Mouse (Mus musculus) liver, adult 2 months (tissue): Measurements from ENCODE around the gene Trio.

Experiments
- CTCF ChIP-seq: fragments of 200-500 bp; IDR thresholded peaks from 2 replicates; pipeline ENCODE4 v1.5.1; 2011; ENCODE audit warnings: low read depth, low read length, control low read depth
- POLR2A ChIP-seq: fragments of 200-500 bp; IDR thresholded peaks from 2 replicates; pipeline ENCODE4 v1.6.1; 2011; ENCODE audit warnings: low read length, control low read depth; ENCODE audit not compliant: insufficient read depth; ENCODE audit errors: extremely low read depth

DNA sequence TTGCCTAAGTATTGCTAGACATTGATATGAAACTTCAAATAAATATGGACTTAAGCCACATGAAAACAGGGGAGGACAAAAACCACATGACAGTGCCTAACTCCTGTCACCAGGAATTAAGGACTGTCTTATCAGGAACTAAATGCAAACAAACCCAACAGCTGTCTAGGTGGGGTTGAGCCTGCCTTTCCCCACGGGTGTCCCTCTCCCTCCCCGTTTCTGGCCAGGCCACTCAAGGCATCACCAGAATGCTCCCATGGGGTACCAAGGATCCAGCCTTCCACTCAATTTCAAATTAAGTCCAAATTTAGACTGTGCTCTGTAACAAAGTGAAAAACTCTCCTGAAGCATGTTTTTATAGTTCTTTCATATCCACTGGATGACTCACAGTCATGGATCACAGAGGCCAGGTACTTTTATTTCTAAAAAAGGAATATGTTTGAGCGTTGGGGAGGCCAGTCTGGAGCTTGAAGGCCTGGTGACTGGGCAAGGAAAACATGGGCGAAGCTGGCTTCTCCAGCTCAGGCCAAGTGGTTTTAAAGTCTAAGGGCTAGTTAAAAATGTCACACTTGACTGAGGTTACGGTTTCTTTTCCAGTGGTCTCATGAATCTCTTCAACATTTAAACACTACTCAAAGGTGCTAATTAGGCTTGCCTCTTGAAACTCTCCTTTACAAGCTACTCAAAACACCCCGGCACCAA lies 33.6 kb downstream of the Trio start:
- TF ChIP-seq POLR2A (no peak), CTCF (no peak)
